Mouse (Mus musculus) megakaryocyte, adult 5-6 weeks (primary cell): ENCODE measurements around the gene Riok2. TPM values are rescaled to one million over a fixed set of nuclear protein-coding genes. Genes with fewer than 3 reads are reported as not detected.
"Not testable (repeated sequence)": the region's sequence is repeated elsewhere in the genome, so short reads cannot be mapped to it uniquely, and the experiment has no call there.

Experiments used
- ATAC-seq: 2 replicates; pipeline ENCODE4 v1.8.0; 2016; ENCODE audit warnings: mild to moderate bottlenecking, inconsistent platforms; ENCODE audit not compliant: poor library complexity, severe bottlenecking
- total RNA-seq, 2 experiments: library from RNA; stranded (forward) in 1 of 2; stranded (reverse) in 1 of 2; fragments of 153-499, 151-499 nt in 1 of 2; fragments of 221-1000, 200-1000 nt in 1 of 2; gene quantifications; 2 replicates each; pipeline versions ENCODE4 v1.2.3 to v1.2.4; 2015 to 2017

Gene Riok2
- 28.0 and 29.2 TPM in 2 replicates for total RNA-seq (2015)
- 33.7 and 40.5 TPM in 2 replicates for total RNA-seq (2017)

DNA sequence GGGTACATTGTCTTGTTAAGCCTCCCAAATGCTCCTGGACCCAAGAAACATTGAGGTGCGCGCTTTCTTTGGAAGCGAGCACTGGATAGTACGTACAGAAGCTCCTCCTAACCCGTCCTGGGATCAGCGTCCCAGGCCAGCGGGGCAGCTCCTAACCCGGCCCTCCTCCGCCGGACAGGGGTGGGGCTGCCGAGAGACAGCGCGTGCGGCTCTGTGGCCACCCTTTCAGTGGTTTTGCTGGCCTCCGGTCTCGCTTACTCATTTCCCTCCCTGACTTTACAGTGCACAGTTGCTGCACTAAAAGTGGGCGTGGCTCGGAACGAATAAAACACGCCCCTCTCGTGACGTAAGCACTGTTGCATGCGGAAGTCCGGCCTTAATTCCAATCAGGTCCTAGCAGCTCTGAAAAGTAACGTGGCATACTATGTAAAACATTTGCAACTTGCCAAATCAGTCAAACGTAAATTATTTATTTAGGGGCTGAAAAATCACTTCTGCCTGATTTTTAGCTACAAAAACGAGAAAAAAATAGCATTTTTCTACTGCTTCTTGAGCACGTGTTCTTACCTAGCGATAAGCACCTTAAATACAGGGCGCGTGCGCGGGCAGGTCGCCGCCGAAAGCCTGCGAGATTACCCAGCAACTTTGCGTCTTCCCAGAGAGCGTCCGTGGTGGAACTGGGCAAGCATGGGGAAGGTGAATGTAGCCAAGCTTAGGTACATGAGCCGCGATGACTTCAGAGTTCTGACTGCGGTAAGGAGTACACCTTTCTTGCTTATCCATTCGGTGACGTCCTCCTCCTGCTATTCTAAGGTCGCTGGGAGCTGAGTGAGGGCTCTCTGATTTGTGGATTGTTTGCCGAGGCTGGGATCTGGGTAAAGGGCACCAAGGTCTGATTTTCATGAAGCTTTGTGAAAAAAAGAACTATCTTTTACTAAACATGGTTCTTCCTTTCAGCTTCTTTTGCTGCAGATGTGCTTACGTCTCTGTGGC lies at the start of gene Riok2:
Riok2 (plus strand) TSS at position 392 of the 993 bp plus-strand sequence.
- ATAC-seq = peak; percentile 93

DNA sequence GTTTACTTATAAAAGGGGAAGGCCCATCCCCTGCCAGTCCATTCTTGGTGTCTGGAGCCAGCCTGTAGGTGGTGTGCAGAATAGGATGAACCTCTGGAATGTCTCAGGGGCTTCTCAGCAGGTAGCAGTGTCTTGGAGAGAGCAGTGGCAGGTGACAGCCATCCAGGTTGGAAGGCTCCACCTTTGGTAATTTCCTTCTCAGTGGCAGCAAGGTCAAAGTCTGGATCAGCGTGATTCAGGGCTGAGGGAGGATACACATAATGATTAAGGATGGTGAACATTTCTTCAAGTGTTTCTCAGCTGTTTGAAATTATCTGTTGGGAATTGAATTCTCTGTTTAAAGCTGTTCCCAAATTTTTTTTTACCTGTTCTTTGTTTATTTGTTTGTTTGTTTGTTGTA lies 48.1 kb upstream of the Riok2 start:
- not testable (repeated sequence) for ATAC-seq

DNA sequence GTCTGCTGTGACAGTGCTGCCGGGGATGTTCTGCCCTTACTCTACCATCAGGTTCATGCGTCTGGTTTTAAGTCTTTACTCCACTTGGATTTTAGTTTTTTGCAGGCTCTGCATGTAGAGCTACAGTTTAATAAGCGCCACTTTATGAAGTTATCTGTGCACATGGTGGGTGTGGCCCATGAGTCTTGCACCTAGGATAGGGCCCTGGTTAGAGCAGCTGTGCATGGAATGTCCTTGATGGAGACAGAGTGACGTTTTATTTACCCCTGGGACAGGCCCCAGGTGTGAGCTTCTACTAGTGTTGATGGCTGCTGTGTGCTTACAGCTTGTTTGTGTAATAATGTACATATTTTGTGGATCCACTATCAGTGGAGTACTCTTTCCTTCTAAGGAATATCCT lies 47.5 kb upstream of the Riok2 start:
- no peak for ATAC-seq

DNA sequence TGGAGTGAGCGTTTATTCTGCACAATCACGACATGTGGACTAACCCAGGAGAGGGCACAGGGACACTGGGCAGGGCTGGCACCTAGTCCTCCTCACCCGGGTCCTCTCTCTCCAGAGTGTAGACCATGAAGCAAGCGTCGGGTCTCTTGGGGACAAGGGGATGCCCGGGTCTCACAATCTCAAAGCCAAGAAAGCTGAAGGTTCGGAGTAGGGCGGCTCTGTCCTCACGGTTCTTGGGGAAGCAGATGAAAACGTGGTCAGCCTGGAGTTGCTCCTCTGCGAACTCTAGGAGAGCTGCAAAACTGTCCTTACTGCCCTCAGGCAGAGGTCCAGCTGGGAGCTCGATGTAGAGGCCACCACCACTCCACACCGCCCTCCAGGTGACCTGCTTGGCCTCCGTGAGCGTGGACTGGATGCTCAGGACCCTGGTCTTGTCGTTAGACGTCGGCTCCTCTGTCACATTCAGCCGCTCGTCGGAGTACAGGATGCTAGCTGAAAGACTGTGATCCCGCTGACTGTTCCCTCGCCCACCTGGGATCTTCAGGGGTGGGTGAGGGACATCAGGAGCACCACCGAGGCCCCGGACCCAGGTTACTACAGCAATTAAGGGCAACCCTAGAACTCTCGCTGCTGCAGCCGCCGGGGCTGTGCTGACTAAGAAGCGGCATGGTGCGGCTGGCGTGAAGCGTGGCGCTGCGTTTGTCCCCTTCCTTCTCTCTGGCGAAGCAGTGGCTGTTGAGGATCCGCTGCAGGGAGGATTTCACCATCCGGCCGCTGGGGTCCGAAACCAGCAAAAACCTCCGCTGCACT lies 28.5 kb upstream of the Riok2 start:
- ATAC-seq = peak; percentile 98

DNA sequence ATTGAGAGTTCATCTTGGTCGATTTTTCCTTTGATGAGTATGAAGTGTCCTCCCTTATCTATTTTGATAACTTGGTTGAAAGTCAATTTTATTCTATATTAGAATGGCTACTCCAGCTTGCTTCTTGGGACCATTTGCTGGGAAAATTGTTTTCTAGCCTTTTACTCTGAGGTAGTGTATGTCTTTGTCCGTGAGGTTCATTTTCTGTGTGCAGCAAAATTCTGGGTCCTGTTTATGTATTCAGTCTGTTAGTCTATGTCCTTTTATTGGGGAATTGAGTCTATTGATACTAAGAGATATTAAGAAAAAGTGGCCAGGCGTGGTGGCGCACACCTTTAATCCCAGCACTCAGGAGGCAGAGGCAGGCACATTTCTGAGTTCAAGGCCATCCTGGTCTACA lies 27.8 kb upstream of the Riok2 start:
- not testable (repeated sequence) for ATAC-seq

DNA sequence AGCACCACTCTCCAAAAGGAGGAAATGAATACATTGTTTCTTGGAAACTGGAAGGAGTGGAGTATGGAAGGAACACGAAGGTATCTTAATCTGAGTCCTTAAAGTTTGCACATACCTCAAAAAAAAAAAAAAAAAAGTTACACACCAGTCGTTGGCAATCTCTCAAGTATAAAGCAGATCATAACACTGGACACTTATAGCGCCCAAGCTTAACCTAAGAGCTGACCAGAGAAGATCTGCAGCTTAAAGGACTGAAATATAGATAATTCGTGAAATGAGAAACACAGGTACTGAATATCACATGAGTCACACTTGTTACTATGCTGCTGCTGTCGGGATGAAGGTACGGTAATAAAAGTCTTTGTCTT lies 575 bp upstream of the Riok2 start:
- ATAC-seq = no peak

DNA sequence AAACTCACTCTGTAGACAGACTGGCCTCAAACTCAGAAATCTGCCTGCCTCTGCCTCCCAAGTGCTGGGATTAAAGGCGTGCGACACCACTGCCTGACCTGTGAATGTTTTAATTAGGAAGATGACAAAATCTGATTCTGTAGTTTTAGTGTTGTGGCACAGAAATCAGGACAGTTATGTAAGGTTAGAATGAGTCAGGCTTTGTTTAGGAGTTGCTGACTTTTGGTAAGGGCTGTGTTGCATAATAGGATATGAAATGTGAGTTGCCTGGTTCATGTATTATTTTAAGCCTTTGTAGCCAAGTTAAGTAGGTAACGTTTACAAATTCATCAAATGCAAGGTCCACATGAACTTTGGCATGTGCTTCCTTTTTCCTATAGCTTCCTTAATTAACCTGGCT lies 1.5 kb downstream of the Riok2 start:
- peak; percentile 9; the same call in 1 of the 2 replicates for ATAC-seq

DNA sequence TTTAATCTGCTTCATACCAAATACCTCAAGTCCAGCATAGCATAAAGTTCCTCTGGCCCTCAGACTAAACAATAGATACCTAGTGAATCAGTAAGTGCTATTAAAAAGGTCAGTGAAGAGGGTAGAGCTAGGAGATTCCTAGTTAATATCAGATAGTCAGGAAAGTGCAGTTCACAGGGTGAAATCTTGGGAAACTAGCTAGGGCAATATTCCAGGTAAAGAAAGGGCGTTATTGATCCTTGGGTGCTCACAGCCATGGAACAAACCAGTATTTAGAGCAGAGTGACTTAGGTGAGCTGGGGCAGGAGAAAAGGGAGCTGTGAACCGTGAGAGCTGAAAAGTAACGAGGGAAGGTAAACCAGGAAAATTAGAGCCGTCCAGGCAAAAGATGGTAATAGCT lies 9.6 kb downstream of the Riok2 start:
- no peak for ATAC-seq

DNA sequence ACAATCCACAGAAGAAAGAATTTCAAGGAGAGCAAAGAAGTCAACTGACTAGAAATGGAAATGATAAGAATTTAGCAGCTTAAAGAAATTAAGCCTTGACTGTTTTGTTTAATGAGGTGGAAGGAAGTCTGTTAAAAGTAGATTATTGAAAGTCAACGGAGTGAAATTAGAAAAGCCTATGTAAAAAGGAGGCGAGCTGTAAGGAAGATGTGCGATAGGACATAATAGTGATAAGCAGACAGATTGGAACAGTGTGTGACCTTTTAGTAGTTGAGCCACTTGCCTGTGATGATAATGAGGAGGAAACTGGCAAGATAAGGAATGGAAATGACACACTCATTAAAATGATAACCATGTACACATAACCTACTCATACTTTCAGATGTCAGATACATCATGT lies 10.4 kb downstream of the Riok2 start:
- no peak for ATAC-seq

DNA sequence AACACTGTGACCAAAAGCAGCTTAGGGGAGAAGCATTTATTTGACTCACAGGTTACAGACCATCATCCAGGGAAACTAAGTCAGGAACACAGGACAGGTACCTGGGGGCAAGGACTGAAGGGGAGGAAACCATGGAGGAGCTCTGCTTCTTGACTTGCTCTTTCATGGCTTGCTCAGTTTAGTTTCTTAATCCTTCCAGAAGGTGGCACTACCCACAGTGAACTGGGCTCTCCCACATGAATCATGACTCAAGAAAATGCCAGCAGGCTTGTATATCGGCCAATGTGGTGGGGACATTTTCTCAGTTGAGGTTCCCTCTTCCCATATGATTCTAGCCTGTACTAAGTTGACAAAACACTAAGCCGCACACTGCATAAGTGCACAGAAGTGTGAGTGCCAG lies 12.0 kb downstream of the Riok2 start:
- ATAC-seq = no peak

DNA sequence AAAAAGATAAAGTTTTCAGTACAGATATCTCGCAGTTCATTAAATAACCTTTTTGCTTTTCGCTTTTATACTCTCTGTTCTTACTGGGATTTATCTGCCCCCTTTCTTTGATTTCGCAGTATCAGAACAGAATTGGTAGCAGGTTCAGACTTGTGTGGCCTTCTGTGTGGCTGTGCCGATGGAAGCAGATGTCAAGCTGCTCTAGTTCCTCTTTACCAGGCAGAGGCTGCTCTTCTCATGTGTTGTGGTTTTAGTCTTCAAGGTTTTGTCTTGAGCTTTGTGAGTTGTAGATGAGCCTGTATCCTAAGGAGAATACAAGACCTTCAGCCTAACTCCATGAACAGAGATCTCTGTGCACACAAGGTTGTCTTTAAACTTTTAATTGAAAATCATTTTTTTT lies 17.7 kb downstream of the Riok2 start:
- ATAC-seq = peak; percentile 46; the same call in 1 of the 2 replicates

DNA sequence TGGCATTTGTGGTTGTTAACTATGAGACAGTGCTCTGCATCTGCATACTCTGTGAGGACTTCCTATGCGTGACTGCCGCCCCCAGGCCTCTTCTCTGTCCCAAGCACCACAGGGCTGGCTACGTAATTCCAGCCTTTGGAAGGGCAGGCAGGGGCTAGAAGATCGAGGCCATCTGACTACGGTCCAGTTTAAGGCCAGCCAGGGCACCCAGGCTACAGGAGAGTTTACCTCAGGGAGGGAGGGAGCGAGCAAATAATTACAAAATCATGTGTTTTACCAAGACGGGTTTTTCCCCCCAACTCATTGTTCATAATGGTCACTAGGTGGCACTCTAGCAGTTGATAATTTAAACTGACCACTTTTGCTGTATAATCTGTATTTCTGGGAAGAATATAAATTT lies 18.8 kb downstream of the Riok2 start:
- ATAC-seq = peak; percentile 57

DNA sequence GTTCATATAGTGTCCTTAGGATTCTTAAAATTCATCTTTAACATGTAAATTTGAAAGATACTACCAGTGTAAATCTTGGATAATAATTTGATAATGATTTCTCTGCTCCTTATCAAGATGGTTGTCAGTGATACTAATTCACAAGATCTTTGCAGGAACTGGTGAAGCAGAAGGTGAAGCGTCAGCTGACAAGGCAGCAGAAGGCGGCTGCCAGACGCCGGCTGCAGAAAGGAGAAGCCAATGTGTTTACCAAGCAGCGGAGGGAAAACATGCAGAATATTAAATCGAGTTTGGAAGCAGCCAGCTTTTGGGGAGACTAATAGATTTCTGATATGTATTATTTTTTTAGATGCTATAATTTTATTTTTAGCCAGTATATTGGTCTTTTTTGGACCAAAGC lies 19.2 kb downstream of the Riok2 start:
- no peak for ATAC-seq

DNA sequence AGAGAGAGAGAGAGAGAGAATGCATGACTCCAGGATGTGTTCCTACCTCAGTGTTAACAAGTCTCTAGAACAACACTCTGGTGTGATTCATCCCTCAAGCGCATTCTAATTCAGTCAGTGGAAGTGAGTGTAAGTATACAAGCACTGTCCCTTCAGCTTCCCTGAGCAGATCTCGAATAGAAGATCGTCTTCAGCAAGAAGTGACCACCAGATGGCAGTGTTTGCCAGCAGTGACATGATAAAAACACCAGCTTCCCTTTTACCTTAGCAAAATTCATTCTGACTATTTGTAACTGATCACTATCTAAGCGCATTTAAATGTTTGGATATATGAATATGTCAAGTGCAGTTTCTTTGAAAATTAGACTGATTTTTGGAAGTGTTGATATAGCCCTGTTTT lies 20.2 kb downstream of the Riok2 start:
- peak; percentile 87 for ATAC-seq

DNA sequence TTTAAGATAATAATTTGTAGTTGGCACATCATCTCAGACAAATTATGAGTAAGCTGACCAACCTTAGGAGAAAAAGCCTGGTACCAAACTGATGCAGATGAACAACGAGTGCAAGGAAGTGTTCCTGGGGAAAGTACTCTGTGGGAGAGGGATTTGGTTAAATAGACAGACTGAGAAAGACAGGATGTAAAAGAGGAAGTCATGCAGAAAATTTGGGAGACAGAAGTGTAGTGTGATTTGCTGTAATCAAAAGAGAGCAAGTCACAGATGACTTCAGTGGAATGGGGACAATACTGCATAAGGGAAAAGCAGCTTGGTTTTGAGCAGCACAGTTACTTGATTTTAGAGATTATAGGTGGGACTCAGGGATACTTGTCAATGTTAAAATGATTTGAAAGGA lies 22.8 kb downstream of the Riok2 start:
- ATAC-seq = no peak

DNA sequence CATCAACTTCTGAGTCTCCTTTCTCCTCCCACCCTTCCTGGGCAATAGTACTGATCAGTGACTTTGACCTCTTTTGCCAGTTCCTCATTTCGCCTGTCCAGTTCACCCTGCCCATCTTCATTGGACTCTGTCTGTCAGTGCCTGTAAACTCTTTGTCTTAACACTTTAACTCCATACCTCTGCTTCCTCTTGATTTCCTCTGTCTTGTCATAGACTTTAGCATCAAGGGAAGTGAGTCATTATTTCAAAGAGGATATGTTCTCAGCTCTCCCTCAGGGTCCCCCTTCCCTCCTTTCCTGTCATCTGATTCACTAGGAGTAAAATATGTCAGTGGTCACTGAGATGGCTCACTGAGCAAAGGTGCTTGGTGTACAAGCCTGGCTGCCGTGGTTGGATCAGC lies 24.6 kb downstream of the Riok2 start:
- ATAC-seq = peak; percentile 56

DNA sequence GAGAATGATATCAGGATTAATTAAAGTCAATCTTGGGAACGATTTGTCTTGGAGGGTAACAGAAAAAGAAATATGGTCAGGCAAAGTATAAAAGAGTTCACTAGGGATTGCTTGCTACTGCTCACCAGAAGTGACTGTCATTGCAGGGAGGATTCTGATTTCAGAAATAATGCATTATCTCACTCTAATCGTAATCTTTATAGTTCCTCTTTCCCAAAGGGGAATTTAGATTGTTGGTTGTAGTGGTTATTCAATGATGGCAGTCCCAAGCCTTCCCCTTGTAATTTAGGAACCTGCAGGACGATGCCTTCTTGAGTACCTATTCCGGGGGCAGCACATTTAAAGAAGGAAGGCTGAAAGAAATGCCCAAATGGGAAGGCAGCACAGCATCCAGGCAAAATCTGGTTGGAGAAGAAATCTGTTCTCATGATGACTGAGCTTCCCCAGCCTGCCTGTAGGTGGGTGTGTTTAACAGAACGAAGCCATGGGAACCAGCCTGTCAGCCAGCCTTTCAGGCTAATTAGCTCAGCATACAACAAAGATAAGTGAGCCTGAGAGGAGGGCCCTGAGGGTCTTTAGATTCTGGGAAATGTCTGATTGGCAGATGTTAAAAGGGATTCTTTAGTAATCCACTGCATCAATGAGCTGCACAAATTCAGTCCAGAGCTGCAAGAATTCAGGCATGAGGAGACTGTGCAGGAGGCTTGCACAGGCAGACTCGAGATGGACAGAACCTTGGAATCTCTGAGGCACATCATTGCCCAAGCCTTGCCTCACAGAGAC lies 28.3 kb downstream of the Riok2 start, which contains the start of gene Lix1:
Lix1 (plus strand) TSS at position 451 of the 783 bp plus-strand sequence.
- peak; percentile 35 for ATAC-seq

DNA sequence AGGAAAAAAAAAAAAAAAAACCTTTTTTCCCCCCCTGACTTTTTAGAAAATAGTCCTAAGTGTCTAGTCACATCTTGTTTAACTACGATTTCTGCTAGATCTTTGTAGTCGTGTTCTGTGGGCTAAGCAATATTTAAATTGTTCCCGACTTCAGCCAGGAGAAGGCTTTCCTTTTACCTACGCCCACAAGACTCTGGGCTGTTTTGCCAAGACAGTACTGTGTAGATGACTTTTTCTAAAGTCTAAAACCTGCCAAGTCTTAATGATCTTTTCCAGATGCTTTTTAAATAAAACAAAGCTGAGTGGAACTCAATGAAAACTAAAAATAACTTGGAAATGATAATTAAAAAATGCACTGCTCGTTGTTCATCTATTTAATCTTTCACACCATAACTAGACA lies 28.9 kb downstream of the Riok2 start:
- no peak for ATAC-seq

DNA sequence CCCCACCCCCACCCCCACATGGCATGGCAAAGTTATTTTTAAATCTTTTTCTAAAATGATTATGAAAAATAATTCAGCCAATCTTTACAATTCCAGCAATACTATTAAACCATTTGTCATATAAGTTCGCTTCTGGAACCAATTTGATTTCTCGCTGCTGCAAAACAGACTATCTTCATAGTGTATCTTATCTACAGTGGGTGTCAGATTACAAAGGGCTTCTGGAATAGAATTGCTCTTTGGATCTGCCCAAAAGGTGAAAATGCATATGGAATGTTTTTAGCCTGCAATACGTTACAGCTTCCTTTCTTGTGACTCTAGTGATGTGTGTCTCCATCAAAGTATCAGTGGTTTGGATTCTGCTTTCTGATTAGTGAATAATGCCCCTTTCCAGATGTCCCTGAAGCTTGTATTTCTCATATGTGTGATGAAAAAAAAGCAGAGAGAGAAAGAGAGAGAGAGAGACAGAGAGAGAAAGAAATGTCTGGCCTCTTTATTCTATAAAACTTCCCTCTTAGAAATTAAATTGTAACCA lies 29.5 kb downstream of the Riok2 start:
- ATAC-seq = no peak

DNA sequence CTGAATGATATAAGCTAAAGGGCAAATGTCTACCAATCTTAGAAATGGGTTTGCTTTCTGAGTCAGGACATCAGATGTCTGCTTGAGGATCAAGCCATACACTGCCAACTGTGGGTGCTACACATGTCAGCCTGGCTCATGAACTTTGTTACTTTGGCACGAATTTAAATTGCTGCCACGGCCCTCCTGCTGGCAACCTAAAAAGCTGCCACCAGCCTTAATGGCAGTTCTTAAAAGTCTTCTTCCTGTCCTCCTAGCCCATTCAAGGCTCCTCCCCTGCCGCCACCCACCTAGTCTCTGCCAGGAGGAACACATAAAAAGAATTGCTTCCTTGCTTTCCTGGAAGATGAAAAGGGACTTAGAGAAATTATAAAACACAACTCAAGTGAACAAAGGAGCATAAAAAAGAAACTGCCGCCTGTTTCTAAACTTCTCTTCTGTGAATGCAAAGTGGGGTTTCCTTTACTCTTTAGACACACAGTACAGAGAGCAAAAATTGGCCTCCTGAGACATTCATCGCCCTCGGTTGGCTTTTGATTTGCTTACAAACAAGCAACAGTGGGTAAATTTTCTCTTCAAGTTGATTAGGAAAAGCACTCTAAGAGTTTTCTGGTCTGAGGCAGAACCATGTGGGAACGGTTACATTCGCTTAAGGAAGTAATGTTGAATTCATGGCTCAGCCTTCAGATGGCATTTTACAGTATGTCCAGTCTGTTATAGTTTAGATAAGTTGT lies 30.9 kb downstream of the Riok2 start:
- no peak for ATAC-seq
